Mouse (Mus musculus) CH12.LX (cell line): ENCODE results near the gene Trp53bp2.

ENCODE experiments used
- CTCF ChIP-seq, 2 experiments: IDR thresholded peaks in 1 of 2; conservative IDR thresholded peaks in 1 of 2; 2 replicates each; pipeline ENCODE4 v1.5.1; 2011 to 2012; ENCODE audit warnings: low read depth in 2 of 2, low read length in 2 of 2, improper control_type of control experiment in 1 of 2, inconsistent platforms in 1 of 2, mild to moderate bottlenecking in 1 of 2, moderate library complexity in 1 of 2
- EP300 ChIP-seq: IDR thresholded peaks from 2 replicates; pipeline ENCODE4 v1.6.1; 2011; ENCODE audit warnings: low read length, improper control_type of control experiment
- KAT2A ChIP-seq: IDR thresholded peaks from 2 replicates; pipeline ENCODE4 v1.6.1; 2012; ENCODE audit warnings: low read length, improper control_type of control experiment, inconsistent platforms; ENCODE audit not compliant: insufficient replicate concordance
- MAFK ChIP-seq: IDR thresholded peaks from 2 replicates; pipeline ENCODE4 v1.6.1; 2011; ENCODE audit warnings: low read length, improper control_type of control experiment; ENCODE audit not compliant: insufficient replicate concordance
- MAZ ChIP-seq: IDR thresholded peaks from 2 replicates; pipeline ENCODE4 v1.6.1; 2012; ENCODE audit warnings: low read depth, mild to moderate bottlenecking, inconsistent platforms, low read length, improper control_type of control experiment, moderate library complexity
- NRF1 ChIP-seq: IDR thresholded peaks from 2 replicates; pipeline ENCODE4 v1.6.1; 2014; ENCODE audit warnings: low read depth, mild to moderate bottlenecking, inconsistent platforms, low read length, improper control_type of control experiment, moderate library complexity
- POLR2A ChIP-seq: IDR thresholded peaks from 2 replicates; pipeline ENCODE4 v1.6.1; 2011; ENCODE audit warnings: low read depth, mild to moderate bottlenecking, improper control_type of control experiment, low read length
- TCF12 ChIP-seq: IDR thresholded peaks from 2 replicates; pipeline ENCODE4 v1.6.1; 2014; ENCODE audit warnings: low read depth, mild to moderate bottlenecking, inconsistent platforms, low read length, improper control_type of control experiment
- USF1 ChIP-seq: IDR thresholded peaks from 2 replicates; pipeline ENCODE4 v1.6.1; 2014; ENCODE audit warnings: low read depth, mild to moderate bottlenecking, inconsistent platforms, low read length, improper control_type of control experiment

- no peak for TF ChIP-seq MAZ
- TF ChIP-seq CTCF (conservative IDR thresholded peaks at IDR 0.05 in 1 of 2, IDR thresholded peaks at IDR 0.05 in 1 of 2; ENCODE audit: low read depth in 2 of 2, low read length in 2 of 2) = no peak
- TF ChIP-seq POLR2A = no peak
- TF ChIP-seq KAT2A = no peak
- TF ChIP-seq TCF12 = no peak
- no peak for TF ChIP-seq NRF1
- TF ChIP-seq MAFK = no peak
- no peak for TF ChIP-seq EP300
- TF ChIP-seq USF1 = no peak
These were observed 49.6 kb downstream of the Trp53bp2 start for GRCm38 (mm10) chr1:182458556-182458955.
